ENCODE assay signal across 27 mouse cellular contexts in genomic region chr1:127351380-127352057, GRCm38 (mm10).
DNase-seq lines count a peak whose midpoint lies in the region; ATAC-seq and TF ChIP-seq lines count a peak whose summit lies in the region.
"Had no signal": no experiment of that assay in that cellular context is flagged by ENCODE, and none has a peak within 500 bp of the region (broad histone marks: within the 10 kb centered on the region; RNA-seq: fewer than 3 reads in every experiment).

No protein-coding gene starts in this region.

- DNase-seq in frontal cortex, postnatal 14 days (ENCODE audit: low spot score in 2 of 2): peak; percentile 7 to 17
- no peak for DNase-seq in frontal cortex, postnatal 25 days (ENCODE audit: low spot score in 2 of 2)
- DNase-seq in heart, postnatal 10 days: no peak
- DNase-seq in hindbrain, postnatal 0 days (ENCODE audit: low spot score): no peak
- DNase-seq in hindbrain, embryonic 14.5 days (ENCODE audit: low spot score): no peak
- DNase-seq: adrenal gland, postnatal 14 days; cerebellum, adult 18-20 months; cerebellum, postnatal 10 days; forebrain, postnatal 0 days; gastrocnemius, adult 2 months; gastrocnemius, postnatal 36 days; kidney, postnatal 4 days; right cerebral cortex, adult 18-20 months; thymus, postnatal 4 days had no signal

- intact Hi-C loops in heart, postnatal 10 days (cut with DNase I): no loop called here

- no peaks in the 10 kb centered on the region for H3K27me3 ChIP-seq in heart, embryonic 13.5 days (replicated peaks)
- no peaks in the 10 kb centered on the region for H3K27me3 ChIP-seq in hindbrain, postnatal 0 days (ENCODE audit: insufficient read depth, low read length)
- no peaks in the 10 kb centered on the region for H3K27me3 ChIP-seq in hindbrain, embryonic 14.5 days (ENCODE audit: control insufficient read depth, insufficient read depth, low read length)
- H3K27me3 ChIP-seq in intestine, postnatal 0 days (replicated peaks; ENCODE audit: control insufficient read depth, insufficient read depth, low read length): no peaks in the 10 kb centered on the region
- no peaks in the 10 kb centered on the region for H3K27me3 ChIP-seq in kidney, embryonic 14.5 days (ENCODE audit: control insufficient read depth, insufficient read depth, low read length)
- H3K27me3 ChIP-seq: embryonic facial prominence, embryonic 15.5 days; forebrain, embryonic 12.5 days; limb, embryonic 13.5 days; lung, embryonic 15.5 days had no signal

- H3K4me1 ChIP-seq in heart, embryonic 13.5 days: peaks cover 70% of the 10 kb centered on the region
- peaks cover 11% of the 10 kb centered on the region; the same call in 1 of the 2 replicates for H3K4me1 ChIP-seq in hindbrain, postnatal 0 days (ENCODE audit: insufficient read depth, low read length)
- H3K4me1 ChIP-seq in hindbrain, embryonic 14.5 days (replicated peaks; ENCODE audit: control insufficient read depth, insufficient read depth, low read length): peaks cover 5% of the 10 kb centered on the region; the same call in 1 of the 2 replicates
- 0 out of 2 replicates have a peak, but pooled peaks cover 7% of the 10 kb centered on the region for H3K4me1 ChIP-seq in intestine, postnatal 0 days (replicated peaks; ENCODE audit: control insufficient read depth, insufficient read depth, low read length)
- H3K4me1 ChIP-seq in kidney, embryonic 14.5 days (ENCODE audit: control insufficient read depth, insufficient read depth, low read length): 0 out of 2 replicates have a peak, but pooled peaks cover 2% of the 10 kb centered on the region
- H3K4me1 ChIP-seq: forebrain, embryonic 12.5 days; lung, embryonic 15.5 days had no signal

- H3K4me2 ChIP-seq in heart, embryonic 13.5 days: no peak overlapping the region
- no peak overlapping the region for H3K4me2 ChIP-seq in hindbrain, postnatal 0 days (ENCODE audit: low read depth, low read length)
- no peak overlapping the region for H3K4me2 ChIP-seq in hindbrain, embryonic 14.5 days (replicated peaks)
- H3K4me2 ChIP-seq in intestine, postnatal 0 days (replicated peaks; ENCODE audit: low read depth): no peak overlapping the region
- no peak overlapping the region for H3K4me2 ChIP-seq in kidney, embryonic 14.5 days (replicated peaks; ENCODE audit: low read depth, low read length)
- H3K4me2 ChIP-seq: embryonic facial prominence, embryonic 15.5 days; forebrain, embryonic 12.5 days; limb, embryonic 13.5 days; liver, embryonic 11.5 days; lung, embryonic 15.5 days; midbrain, embryonic 11.5 days had no signal

- no peaks in the 10 kb centered on the region for H3K36me3 ChIP-seq in heart, embryonic 13.5 days
- H3K36me3 ChIP-seq in hindbrain, postnatal 0 days (ENCODE audit: insufficient read depth, low read length): no peaks in the 10 kb centered on the region
- H3K36me3 ChIP-seq in hindbrain, embryonic 14.5 days (replicated peaks; ENCODE audit: control insufficient read depth, insufficient read depth): no peaks in the 10 kb centered on the region
- H3K36me3 ChIP-seq in intestine, postnatal 0 days (ENCODE audit: control insufficient read depth, insufficient read depth): no peaks in the 10 kb centered on the region
- H3K36me3 ChIP-seq in kidney, embryonic 14.5 days (ENCODE audit: control insufficient read depth, insufficient read depth, low read length): no peaks in the 10 kb centered on the region
- H3K36me3 ChIP-seq: embryonic facial prominence, embryonic 15.5 days; forebrain, embryonic 12.5 days; limb, embryonic 13.5 days; lung, embryonic 15.5 days had no signal

- 83% methylated on average over 12 of the region's 12 CpGs for WGBS in heart, embryonic 13.5 days
- 83% methylated on average over 12 of the region's 12 CpGs for WGBS in hindbrain, postnatal 0 days
- 92% methylated on average over 12 of the region's 12 CpGs for whole genome bisulfite sequencing in hindbrain, embryonic 14.5 days
- 91% methylated on average over 12 of the region's 12 CpGs for WGBS in intestine, postnatal 0 days
- WGBS in kidney, embryonic 14.5 days: 97% methylated on average over 12 of the region's 12 CpGs

- TF ChIP-seq CTCF in hindbrain, postnatal 0 days (IDR thresholded peaks at IDR 0.05; ENCODE audit: low read depth): no peak
- no peak for TF ChIP-seq CTCF in intestine, postnatal 0 days (IDR thresholded peaks at IDR 0.05; ENCODE audit: low read depth)

- H3K4me3 ChIP-seq in heart, embryonic 13.5 days: no peak overlapping the region
- H3K4me3 ChIP-seq in hindbrain, postnatal 0 days (ENCODE audit: low read length): no peak overlapping the region
- no peak overlapping the region for H3K4me3 ChIP-seq in hindbrain, embryonic 14.5 days (replicated peaks; ENCODE audit: low read length)
- H3K4me3 ChIP-seq in intestine, postnatal 0 days (ENCODE audit: low read depth, low read length): no peak overlapping the region
- H3K4me3 ChIP-seq in kidney, embryonic 14.5 days (ENCODE audit: low read length): no peak overlapping the region
- H3K4me3 ChIP-seq: embryonic facial prominence, embryonic 15.5 days; forebrain, embryonic 12.5 days; gastrocnemius, adult 2 months; hindbrain, embryonic 10.5 days; limb, embryonic 13.5 days; lung, embryonic 15.5 days had no signal

- no peak overlapping the region for H3K9ac ChIP-seq in heart, embryonic 13.5 days
- H3K9ac ChIP-seq in hindbrain, postnatal 0 days (replicated peaks; ENCODE audit: low read length): no peak overlapping the region
- H3K9ac ChIP-seq in hindbrain, embryonic 14.5 days: no peak overlapping the region
- no peak overlapping the region for H3K9ac ChIP-seq in intestine, postnatal 0 days (ENCODE audit: low read depth, low read length)
- no peak overlapping the region for H3K9ac ChIP-seq in kidney, embryonic 14.5 days (ENCODE audit: low read depth, low read length)
- H3K9ac ChIP-seq: embryonic facial prominence, embryonic 15.5 days; forebrain, embryonic 12.5 days; forebrain, postnatal 0 days; limb, embryonic 13.5 days; lung, embryonic 15.5 days had no signal

- H3K9me3 ChIP-seq in heart, embryonic 13.5 days: no peaks in the 10 kb centered on the region
- H3K9me3 ChIP-seq in hindbrain, postnatal 0 days (ENCODE audit: low read length): no peaks in the 10 kb centered on the region
- H3K9me3 ChIP-seq in hindbrain, embryonic 14.5 days (ENCODE audit: control insufficient read depth, low read length): no peaks in the 10 kb centered on the region
- no peaks in the 10 kb centered on the region for H3K9me3 ChIP-seq in intestine, postnatal 0 days (ENCODE audit: control insufficient read depth)
- no peaks in the 10 kb centered on the region for H3K9me3 ChIP-seq in kidney, embryonic 14.5 days (ENCODE audit: control insufficient read depth, low read length)
- H3K9me3 ChIP-seq: embryonic facial prominence, embryonic 15.5 days; forebrain, embryonic 12.5 days; hindbrain, embryonic 10.5 days; limb, embryonic 13.5 days; lung, embryonic 15.5 days had no signal

- H3K27ac ChIP-seq in heart, embryonic 13.5 days (replicated peaks): peak overlapping the region; percentile 69
- peak overlapping the region; percentile 12; the same call in 1 of the 2 replicates for H3K27ac ChIP-seq in hindbrain, postnatal 0 days
- no peak overlapping the region for H3K27ac ChIP-seq in hindbrain, embryonic 14.5 days
- H3K27ac ChIP-seq in intestine, postnatal 0 days (ENCODE audit: low read depth, low read length): peak overlapping the region; percentile 84
- no peak overlapping the region for H3K27ac ChIP-seq in kidney, embryonic 14.5 days (ENCODE audit: low read depth, low read length)
- H3K27ac ChIP-seq: forebrain, embryonic 12.5 days; gastrocnemius, adult 2 months; hindbrain, embryonic 10.5 days; kidney, postnatal 0 days; limb, embryonic 13.5 days; lung, embryonic 15.5 days had no signal

- no peak for ATAC-seq in heart, embryonic 13.5 days (ENCODE audit: extremely low read depth, insufficient number of reproducible peaks, low FRiP score, low TSS enrichment)
- ATAC-seq in hindbrain, postnatal 0 days: no peak
- no peak for ATAC-seq in hindbrain, embryonic 14.5 days (ENCODE audit: low FRiP score)
- ATAC-seq in intestine, postnatal 0 days: no peak
- no peak for ATAC-seq in kidney, embryonic 14.5 days (ENCODE audit: low FRiP score, low TSS enrichment)
- ATAC-seq: forebrain, postnatal 0 days; hindbrain, embryonic 16.5 days; midbrain, embryonic 16.5 days had no signal

Comparison
In these comparisons a context has a peak if more than half of its experiments do, and no peak if none do; other contexts are left out.
1. DNase-seq: peak in frontal cortex, postnatal 14 days (2 of 2); none in frontal cortex, postnatal 25 days (0 of 2), heart, postnatal 10 days (0 of 2), hindbrain, postnatal 0 days (single experiment) and hindbrain, embryonic 14.5 days (single experiment).
2. H3K27ac ChIP-seq: peak in heart, embryonic 13.5 days (single experiment), hindbrain, postnatal 0 days (single experiment) and intestine, postnatal 0 days (single experiment); none in hindbrain, embryonic 14.5 days (single experiment) and kidney, embryonic 14.5 days (single experiment).